Mouse (Mus musculus) lung, adult 18-20 months (tissue): Measurements from ENCODE around the gene Ercc6.
A peak's percentile ranks its signal among the peaks of the same experiment; 100 is the strongest.

Experiments
- DNase-seq, 2 experiments: peaks; one replicate each; pipeline ENCODE4 v3.0.0; 2022; ENCODE audit warnings: mixed read lengths in 2 of 2

Ercc6 gene

DNA sequence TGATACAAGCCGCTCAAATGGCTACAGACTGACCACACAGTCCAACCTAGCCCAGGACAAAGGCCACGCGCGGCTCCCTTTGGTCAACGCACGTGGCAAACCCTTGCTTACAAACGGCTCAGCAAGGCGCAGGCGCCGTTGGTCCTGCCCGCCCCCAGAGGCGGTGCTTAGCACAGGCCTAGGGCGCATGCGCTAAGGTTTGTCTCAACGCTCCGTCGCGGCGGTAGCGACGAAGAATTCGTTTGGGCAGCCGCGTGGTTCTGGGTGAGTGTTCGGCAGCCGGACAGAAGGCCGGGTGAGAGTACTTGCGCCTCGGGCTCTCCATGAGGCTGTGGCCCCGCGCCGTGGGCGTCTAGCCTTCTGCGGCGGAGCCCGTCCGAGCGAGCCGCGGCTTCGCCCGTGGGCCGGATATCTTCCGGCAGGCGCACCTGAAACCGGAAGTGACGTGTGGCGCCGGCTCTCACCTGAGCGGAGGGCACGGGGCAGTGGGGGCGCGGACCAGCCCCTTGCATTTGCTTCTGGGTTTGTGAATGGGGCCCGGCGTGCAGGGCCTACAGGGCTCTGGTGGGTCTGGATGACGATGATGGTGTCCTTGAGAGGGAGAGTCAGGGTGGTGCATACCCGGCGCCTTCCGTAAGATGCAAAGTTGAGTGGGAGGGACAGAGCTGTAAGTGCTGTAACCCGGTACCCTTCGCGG lies at the start of gene Ercc6:
Gene Ercc6 (plus strand): TSS at position 186 of the 697 bp plus-strand sequence.
- DNase-seq, result peak; percentile 91 to 94

DNA sequence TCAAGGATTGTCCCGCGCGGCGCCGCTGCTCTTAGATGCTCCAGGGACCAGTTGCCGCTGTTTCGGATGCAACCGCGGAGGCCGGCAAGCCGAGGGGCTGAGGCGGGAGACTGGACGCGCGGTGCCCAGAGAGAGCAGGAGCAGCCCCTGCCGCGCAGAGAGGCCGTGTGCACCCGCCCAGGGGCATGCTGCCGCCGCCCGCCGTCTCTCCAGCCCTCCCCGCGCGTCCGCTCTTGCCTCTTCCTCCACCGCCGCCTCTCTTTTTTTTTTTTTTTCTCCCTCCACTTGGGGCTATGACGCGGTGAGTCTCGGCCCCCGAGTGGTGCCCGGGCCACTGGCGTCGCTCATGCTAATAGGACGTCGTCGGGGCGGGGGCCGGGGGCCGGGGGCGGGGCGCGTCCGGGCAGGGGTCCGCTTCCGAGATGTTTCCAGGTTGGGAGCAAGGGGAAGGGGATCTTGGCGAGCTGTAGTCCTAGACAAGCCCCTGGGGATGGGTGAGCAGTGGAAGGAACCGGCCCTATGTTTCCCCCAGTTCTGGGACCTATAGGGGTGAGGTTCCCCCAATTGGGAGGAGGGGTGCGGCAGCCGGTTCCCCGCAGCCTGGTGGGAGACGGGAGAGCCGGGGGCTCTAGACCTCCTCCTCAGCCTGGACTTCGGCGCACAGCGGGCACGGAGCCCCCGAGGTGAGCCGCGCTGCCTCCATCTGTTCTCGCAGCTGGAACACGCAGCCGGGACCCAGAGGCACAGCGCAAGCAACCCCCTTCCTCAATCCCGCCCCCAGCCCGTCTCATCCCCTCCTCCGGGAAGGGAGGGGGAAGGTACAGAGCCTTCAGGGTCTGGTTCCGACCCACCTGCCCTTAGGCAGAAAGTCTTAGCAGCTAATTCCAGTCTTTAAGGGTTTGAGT lies 48.5 kb upstream of the Ercc6 start, which contains the start of gene Slc18a3:
Gene Slc18a3 (minus strand): TSS at position 250 of the 905 bp plus-strand sequence.
- DNase-seq, result no peak

DNA sequence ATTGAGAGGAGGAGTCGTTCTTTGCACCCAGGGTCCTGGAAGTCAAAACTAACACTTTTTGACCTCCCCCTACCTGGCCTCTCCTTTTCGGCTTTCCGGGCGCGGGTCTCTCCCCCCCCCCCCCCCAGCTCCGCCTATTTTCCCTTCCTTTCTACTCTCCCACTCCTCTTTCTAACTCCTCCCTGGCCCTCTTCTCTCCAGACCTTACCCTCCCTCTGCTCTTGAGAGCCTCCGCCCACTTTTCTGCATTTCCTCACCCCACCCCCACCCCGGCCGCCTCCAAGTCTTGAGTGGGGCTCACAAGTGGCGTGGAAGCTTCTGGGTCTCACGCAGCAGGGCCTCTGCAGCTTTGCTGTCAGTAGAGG lies 47.8 kb upstream of the Ercc6 start:
- DNase-seq, result no peak

DNA sequence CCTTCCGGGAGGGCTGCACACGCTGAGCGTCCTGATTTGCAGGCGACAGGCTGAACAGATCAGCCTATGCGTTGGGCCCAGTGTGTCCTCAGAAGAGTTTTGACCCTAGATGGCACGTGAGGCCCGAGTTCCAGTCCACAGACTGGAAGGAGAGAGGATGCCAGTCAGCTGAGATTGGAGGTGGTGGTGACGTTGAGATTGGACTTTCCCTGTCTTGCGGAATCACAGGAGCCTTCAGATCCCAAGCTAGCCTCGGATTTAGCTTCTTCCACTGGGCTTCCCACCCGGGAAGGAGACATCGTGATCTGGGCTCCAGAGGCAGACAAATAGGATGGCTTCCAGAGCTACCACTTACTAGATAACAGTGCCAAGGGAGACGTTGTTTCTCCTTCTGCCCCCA lies 47.4 kb upstream of the Ercc6 start, which contains the start of gene Chat:
Gene Chat (minus strand): TSS at position 101 of the 400 bp plus-strand sequence.
- DNase-seq, result no peak

DNA sequence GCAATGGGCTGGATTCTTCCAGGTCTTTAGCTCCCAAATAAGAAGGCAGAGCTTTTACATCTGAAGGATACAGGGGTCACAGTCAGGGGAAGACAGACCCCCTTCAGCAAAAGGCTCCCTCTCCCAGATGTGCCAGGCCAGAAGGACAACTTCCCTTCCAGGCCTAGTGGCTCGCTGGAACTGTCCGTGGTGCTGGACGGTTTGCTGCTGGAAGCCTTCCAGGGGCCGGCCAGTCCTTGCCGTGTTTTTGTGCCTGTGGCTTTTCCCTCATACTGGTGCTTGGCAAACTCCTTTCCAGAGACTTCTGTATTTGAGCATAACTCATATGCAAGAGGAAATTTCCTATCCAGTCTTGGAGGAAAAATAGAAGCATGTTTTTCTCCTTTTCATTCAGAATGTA lies 45.7 kb upstream of the Ercc6 start:
- DNase-seq, result peak in 1 of 2 experiments; percentile 10

DNA sequence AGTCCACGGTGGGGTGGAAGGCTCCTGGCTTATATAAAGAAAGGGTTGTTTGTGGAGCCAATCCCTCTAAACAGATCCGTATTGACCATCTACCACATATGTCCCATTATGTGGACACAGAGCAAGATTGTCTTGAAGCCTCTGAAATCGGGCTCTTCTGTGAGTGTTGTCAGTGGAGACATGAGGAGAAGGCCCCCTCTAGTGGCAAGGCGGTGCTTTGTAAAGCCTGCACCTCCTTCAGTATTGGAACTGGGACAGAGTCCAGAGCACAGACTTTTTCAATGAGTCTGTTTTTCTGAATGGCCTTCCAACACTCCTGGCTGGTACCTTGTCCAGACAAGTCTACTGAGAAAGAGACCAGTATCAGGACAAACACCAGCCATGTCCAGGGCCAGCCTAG lies 40.3 kb upstream of the Ercc6 start:
- DNase-seq, result peak; percentile 11 to 24

DNA sequence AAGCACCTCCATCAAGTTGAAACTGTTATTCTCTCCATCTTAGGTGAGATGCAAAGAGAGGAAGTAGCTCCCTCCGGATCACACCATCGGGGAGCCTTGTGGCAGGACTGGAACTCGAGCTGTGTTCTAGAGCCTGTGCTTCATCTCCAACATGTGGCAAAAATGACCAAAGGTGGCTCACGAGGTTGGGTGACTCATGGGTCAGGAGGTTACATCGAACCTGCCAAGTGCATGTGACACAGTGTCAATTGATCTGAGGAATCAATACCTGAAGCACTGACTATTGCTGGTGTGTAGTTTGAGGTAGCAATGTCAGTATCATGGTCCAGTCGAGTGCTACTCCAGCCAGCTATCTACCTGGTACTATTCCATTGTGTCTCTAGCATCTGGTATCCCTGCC lies 36.8 kb upstream of the Ercc6 start:
- no peak for DNase-seq

DNA sequence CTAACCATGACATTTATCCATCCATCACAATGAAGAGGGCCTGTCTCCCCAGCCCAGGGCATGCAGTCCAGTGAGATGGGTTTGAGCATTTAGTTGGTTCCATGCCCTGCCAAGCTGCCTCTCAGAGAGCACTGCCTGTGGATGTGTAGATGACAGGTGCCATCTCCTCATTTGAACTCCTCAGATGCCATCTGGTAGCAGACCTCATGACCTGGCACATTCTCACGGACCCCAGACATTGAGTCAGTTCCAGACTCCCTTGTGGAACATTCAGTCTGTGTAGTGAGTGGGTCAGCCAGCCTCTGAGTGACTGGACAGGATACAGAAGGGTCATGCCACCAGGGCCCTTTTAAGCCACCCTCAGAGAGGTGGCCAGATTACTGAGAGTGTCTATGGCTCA lies 35.7 kb upstream of the Ercc6 start:
- DNase-seq, result no peak

DNA sequence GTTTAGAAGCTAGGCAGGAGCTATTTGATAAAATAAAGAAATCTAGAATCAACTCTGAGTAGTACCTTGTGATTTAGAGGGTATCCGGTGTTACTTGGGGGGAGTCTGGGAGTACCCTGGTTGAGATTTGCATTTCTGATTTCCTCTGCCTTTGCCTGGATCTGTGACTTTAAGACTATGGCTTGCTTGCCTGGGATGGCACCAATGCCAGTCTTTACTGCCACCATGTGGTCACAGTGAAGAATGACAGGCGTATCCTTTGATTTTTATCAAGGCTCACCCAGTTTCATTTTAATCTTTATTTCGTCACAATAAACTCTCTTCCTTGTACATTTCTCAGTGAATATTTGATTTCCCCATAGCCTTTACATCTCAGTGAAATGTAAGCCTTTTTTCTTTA lies 31.3 kb upstream of the Ercc6 start:
- peak in 1 of 2 experiments; percentile 7 for DNase-seq

DNA sequence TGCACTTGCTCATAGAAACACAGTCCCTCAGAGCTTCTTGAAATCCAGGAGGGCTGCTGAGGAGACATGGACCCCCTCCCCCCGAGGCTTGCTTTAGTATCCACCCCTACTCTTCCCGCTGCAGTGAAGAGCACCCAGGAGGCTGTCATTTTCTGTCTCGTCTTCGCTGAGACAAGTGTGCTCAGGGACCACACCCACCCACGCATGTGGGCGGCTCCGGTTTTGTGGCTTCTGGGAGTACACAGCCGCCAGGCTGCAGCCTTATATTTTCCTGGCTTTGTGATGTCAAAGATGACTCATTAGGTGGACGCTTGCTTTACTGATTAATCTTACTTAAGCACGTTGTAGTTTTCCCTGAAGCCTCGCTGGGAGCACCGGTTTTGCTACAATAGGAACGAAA lies 20.8 kb upstream of the Ercc6 start:
- DNase-seq, result no peak

DNA sequence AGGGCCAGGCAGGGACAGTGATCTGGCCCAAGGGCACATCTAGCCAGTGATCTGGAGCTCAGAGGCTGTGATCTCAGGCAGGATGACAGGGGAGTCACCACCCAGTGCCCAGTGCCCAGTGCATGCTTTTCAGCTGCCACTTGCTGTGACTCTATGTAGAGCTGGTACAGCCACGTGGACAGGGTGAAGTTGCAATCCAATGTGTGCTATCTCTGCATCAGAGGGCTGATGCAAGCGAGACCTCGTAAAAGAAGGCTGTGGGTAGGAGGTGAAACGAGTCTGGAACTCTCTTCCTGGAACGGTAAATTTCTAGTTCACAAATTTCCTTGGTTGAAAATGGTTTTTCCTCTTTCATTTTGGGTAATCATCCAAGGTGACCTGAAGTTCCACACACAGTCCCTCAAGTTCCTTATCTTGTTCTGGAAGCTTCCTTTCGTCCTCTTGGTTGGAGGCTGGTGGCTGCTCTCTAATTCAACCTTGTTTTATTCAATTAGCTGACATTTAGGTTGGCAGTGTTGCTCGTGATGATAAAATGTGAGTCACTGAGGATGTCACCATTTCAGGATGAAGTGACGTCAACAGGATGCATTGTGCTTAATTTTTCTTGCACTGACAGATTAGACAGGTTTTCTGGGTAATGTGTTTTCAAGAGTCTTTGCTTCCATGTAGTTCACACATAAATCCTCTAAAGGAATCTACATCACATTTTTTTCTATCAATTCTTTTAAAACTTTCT lies 17.0 kb upstream of the Ercc6 start:
- no peak for DNase-seq

DNA sequence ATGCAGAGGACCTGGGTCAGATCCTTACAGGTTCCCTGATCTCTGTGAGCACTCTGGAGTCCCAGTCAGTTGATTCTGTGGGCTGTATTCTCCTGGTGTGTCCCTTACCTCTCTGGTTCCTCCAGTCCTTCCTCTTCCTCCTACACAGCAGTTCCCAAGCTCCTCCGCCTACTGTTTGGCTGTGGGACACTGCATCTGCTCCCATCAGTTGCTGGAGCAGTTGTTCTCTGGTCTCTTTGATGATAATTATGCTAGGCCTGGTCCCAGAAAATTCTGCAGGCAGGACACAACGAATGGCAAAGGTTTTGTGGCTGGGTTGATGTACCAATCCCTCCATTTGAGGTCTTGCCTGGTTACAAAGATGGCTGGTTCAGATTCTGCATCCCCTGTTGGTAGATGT lies 12.0 kb upstream of the Ercc6 start:
- no peak for DNase-seq

DNA sequence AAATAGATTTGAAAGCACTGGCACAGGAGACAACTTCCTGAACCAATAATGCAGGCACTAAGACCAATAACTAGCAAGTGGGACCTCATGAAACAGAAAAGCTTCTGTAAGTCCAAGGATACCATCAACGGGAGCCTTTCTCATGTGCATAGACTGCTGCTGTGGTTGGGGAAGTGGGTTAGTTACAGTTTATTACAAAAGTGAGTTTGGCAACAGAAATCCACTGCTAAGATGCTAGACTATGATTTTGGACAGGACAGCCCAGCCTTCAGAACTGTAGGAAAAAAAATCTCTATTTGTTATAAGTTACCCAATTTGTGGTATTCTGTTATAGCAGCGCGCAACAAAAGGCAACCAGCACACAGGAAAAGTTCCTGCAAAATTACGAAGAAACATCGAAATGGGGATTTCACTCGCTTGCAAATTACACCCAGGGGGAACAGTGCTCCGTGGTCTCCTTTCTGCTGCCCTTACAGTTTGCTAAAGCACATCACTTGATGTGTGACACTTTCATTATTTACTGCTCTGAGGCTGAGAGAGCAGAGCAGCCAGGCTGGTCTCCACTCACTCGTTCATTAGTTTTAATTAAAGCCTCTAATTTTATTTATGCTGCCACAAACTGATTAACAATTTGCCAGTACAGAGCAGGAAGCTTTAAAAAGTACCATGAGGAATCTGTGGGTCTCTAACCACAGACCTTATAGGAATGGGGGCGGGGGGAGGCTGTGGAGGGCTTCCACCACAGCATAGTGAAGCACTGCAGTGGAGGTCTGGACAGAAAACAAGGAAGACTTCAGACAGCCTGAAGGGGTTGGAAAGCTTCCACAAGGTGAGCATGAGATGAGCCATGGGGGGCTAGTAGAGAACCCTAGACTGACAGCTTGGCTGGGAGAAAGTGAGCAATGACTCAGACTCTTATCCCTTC lies 10.3 kb upstream of the Ercc6 start:
- DNase-seq, result no peak

DNA sequence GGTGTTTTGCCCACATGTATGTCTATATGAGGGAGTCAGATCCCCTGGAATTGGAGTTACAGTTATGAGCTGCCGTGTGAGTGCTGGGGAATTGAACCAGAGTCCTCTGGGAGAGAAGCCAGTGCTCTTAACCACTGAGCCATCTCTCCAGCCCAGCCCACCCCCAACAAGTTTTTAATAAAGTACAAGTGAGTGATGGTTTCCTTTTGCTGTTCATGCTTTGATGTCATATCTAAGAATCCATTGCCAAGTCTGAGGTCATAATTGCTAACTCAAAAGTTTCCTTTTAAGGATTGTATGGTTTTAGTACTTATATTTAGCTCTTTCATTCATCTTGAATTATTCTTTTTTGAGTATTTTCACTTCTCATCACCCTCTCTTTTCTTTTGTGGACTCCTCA lies 9.4 kb upstream of the Ercc6 start:
- DNase-seq, result no peak

DNA sequence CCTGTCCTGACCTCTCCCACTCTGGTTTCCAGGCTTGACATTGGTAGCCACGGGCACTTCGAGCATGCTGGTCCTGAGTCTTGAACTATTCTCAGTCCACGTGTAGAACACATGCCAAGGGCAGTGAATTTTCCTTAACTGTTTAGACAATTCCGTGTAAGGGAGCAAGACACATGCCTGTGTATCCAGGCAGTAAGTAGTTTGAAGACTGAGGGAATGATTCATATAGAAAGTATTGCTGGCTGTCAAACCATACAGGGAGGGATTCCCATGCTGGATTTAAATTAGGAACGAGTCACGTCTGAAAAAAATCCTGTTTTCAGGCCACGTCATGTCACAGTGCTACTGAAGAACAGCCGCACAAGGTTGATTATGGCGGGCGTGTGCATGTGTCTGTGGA lies 7.0 kb upstream of the Ercc6 start:
- no peak for DNase-seq

DNA sequence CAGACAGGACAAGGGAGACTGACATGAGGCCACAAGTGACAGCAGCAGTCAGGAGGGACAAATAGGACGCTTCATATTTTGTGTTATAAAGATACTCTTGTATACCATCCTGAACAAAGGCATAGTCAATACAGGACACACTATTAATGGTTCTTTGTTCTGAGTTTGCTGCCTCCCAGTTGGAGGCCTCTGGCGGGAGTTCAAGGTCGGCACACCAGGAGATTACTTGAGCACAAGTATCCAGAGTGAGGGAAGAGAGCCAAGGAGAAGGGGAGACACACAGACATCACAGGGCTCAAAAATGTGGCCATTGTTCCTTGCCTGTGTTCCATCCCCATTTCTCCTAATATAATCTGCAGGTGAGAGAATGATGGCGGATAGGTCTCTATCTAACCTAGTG lies 6.1 kb upstream of the Ercc6 start:
- no peak for DNase-seq

DNA sequence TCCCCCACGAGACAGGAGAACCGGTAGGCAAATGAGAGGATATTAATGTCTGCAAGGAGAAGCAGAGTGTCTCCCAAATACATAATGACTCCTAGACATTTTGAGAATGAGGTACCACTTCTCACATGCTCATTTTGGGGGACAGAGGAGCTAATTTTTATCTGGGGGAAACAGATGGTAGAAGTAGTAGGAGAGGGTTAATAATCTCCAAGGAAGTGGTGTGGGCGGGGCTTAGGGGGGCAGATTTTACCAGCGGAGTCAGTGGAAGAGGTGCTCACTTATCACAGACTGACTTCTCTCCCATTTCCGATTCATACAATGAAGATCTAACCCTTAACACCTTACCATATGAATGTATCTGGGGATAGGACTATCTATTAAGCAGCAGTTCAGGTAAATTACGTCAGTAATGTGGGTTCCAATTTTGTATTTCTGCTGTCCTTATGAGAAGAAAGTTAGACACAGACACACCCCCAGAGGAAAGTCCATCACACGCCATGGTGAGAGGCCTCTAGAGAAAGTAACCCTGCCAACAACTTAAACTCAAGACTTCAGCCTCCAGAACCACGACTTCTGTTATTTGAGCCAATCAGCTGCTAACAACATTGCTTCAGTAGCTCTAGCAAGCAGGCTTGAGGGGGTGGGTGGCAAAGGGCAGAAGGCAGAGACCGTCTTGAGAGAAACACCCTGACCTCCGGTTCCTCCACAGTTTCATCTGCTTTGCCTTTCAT lies 5.1 kb upstream of the Ercc6 start:
- DNase-seq, result no peak

DNA sequence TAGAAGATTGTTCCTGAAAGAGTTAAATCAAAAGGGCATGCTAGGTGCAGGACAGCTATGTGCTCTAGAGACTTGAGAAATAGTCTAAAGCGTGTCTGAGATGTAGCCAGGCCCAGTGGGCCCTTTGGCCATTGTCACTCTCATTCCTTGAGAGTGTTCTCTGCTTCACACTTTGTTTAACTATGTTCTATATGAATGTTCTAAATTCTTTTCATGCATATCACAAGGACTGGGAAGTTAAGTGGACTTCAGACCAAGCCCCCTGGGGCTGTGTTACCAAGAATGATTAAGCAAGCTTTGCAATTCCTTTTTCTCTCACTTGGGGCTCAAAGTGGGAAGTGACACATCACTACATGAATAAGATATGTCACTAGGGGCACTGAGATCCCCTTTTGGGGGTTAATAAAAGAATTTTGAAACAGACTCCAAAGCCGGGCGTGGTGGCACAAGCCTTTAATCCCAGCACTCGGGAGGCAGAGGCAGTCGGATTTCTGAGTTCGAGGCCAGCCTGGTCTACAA lies 3.8 kb upstream of the Ercc6 start:
- DNase-seq, result no peak

DNA sequence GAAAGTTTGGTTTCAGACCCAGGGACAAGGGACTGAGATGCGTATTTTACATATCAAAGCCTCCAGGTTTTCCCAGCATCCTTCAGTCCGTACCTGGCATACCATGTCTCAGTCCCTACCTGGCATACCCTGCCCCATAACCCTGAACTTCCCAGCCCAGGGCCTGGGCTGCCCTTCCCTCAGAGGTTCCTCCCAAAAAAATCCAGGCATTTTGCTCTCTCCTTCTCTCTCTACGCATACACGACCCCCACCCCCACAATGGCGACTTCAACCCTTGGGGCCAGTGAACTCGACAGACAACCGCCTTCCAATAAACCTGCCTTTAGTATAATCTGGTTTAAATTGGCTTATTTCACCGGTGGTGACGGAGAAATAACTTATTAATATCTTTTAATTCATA lies 409 bp upstream of the Ercc6 start:
- DNase-seq, result no peak

DNA sequence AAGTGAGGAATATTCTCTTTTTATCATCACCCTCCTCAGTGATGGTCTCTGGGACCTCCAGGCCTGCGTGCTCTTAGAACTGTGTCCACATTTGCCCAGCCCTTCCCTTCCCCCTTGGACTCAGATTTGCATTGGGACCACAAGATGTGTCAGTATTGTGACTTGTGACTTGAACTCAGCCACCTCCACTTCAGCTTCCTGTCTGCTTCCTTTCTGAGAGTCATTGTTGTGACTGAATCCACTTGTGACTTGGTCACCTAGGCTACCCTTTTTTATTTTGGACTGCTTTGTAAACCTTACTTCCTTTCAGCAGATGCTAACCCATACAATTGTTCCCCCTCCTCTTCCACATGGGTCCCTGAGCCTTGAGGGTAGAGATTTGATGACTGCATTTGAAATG lies 2.8 kb downstream of the Ercc6 start:
- DNase-seq, result no peak

DNA sequence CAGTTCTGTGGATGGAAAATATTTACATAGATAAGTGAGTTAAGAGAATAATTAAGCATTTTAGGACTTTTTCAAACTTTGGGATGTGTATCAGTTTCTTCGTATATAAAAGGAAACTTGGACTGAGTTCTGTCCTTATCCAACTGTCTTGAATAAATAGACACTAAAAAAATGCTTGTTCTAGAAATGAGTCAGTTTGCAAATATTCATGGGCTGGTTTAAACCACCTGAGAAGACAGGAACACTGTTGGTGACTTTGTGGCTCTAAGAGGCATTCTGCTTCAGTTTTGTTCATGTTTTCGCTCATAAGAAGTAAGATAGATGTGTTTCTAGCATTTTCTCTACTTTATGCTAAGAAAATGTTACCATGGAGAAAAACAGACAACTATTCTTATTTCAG lies 5.2 kb downstream of the Ercc6 start:
- no peak for DNase-seq
